Mouse (Mus musculus) liver, embryonic 12.5 days (tissue): ENCODE measurements around the gene Htr3a. TPM values are rescaled to one million over a fixed set of nuclear protein-coding genes. Genes with fewer than 3 reads are reported as not detected.

Source experiments
- ATAC-seq: fragments of 200-750 bp; cut with Nextera tagmentation; 2 replicates; pipeline ENCODE4 v1.8.0; 2017; ENCODE audit warnings: moderate number of reproducible peaks, mild to moderate bottlenecking, moderate library complexity
- H3K27ac ChIP-seq: fragments of 300-500 bp; sonication (generic); 2 replicates; pipeline ENCODE4 v1.5.1; 2016; ENCODE audit warnings: mild to moderate bottlenecking
- H3K27me3 ChIP-seq: fragments of 300-500 bp; sonication (generic); replicated peaks from 2 replicates; pipeline ENCODE4 v1.6.1; 2016; ENCODE audit warnings: mild to moderate bottlenecking, moderate library complexity
- H3K36me3 ChIP-seq: fragments of 300-500 bp; sonication (generic); 2 replicates; pipeline ENCODE4 v1.6.1; 2016; ENCODE audit warnings: mild to moderate bottlenecking, moderate library complexity
- H3K4me1 ChIP-seq: fragments of 300-500 bp; sonication (generic); 2 replicates; pipeline ENCODE4 v1.6.1; 2016
- H3K4me2 ChIP-seq: fragments of 300-500 bp; sonication (generic); 2 replicates; pipeline ENCODE4 v1.6.1; 2016; ENCODE audit warnings: mild to moderate bottlenecking, moderate library complexity
- H3K4me3 ChIP-seq: fragments of 300-500 bp; sonication (generic); 2 replicates; pipeline ENCODE4 v1.5.1; 2016; ENCODE audit warnings: mild to moderate bottlenecking, moderate library complexity
- H3K9ac ChIP-seq: fragments of 300-500 bp; sonication (generic); 2 replicates; pipeline ENCODE4 v1.6.1; 2016; ENCODE audit warnings: mild to moderate bottlenecking, moderate library complexity
- H3K9me3 ChIP-seq: fragments of 300-500 bp; sonication (generic); replicated peaks from 2 replicates; pipeline ENCODE4 v1.6.1; 2016; ENCODE audit warnings: mild to moderate bottlenecking, moderate library complexity
- WGBS: fragments of 180-500 bp; shearing (Covaris S2); methylation state at CpG from one replicate; pipeline ENCODE4 v1.1.7; 2016; ENCODE audit not compliant: insufficient replicate concordance; 5-methylcytosine and 5-hydroxymethylcytosine counted together
- polyA plus RNA-seq: library from polyadenylated mRNA; unstranded; fragments of >200 nt; fragmentation: Nextera tagmentation; extraction: Ambion mirVana; gene quantifications from 2 replicates; pipeline ENCODE4 v1.2.1, GENCODE M21; 2016

Htr3a gene
- polyA plus RNA-seq, 1 experiment from 2014 or later, result not detected

DNA sequence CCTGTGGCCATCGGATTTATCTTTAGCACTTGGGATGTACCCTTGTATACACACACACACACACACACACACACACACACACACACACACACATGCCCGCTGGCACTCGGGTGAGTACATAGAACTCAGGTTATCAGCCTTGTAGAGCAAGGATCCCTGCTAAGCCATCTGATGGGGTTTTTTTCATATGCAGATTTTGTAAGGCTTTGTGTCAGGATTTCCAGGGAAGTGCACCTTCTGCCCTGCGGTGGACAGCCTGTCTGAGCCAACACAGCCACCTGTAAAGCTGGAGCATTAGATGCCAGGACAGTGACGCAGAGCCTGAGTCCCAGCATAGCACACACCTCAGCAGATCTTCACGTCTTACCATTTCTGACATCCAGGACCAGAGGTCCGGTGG is 21.8 kb downstream of the Htr3a start:
- peaks cover 15% of the 10 kb centered on the region; the same call in 1 of the 2 replicates for H3K27me3 ChIP-seq
- no peak overlapping the region for H3K4me2 ChIP-seq
- no peaks in the 10 kb centered on the region for H3K36me3 ChIP-seq
- WGBS, result 70% methylated on average over 7 of the region's 7 CpGs
- no peaks in the 10 kb centered on the region for H3K4me1 ChIP-seq
- H3K27ac ChIP-seq, result no peak overlapping the region
- no peak overlapping the region for H3K4me3 ChIP-seq
- no peak for ATAC-seq
- H3K9ac ChIP-seq, result no peak overlapping the region
- H3K9me3 ChIP-seq, result no peaks in the 10 kb centered on the region

DNA sequence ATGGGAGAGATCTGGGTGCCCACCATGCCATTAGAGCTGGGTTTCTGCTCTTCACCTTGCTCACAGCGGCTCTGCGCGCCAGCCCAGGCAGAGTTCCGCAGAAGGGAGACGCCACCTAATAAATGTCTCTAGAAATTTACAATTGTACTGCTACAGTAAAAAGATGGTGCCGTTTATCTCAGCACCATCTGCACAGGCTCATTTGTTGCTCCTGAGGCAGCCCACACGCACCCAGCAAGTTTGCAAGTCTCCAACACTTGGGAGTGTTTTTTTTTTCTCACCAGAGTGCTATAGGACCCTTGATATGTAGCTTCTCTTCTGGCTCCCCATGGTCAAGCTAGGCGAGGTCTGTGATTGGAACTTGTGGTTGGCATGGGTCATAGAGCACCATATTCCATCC is 38.0 kb downstream of the Htr3a start:
- H3K27ac ChIP-seq, result no peak overlapping the region
- H3K27me3 ChIP-seq, result peaks cover 15% of the 10 kb centered on the region; the same call in 1 of the 2 replicates
- H3K36me3 ChIP-seq, result no peaks in the 10 kb centered on the region
- H3K4me3 ChIP-seq, result no peak overlapping the region
- no peak overlapping the region for H3K9ac ChIP-seq
- no peak for ATAC-seq
- no peaks in the 10 kb centered on the region for H3K4me1 ChIP-seq
- no peak overlapping the region for H3K4me2 ChIP-seq
- no peaks in the 10 kb centered on the region for H3K9me3 ChIP-seq
- 72% methylated on average over 8 of the region's 8 CpGs for WGBS

GRCm38 (mm10) chr9:48866523-48867121 is 44.3 kb downstream of the Htr3a start:
- H3K4me2 ChIP-seq, result no peak overlapping the region
- no peaks in the 10 kb centered on the region for H3K9me3 ChIP-seq
- ATAC-seq, result no peak
- H3K36me3 ChIP-seq, result no peaks in the 10 kb centered on the region
- peaks cover 66% of the 10 kb centered on the region for H3K27me3 ChIP-seq
- no peaks in the 10 kb centered on the region for H3K4me1 ChIP-seq
- H3K4me3 ChIP-seq, result no peak overlapping the region
- 69% methylated on average over 12 of the region's 12 CpGs for WGBS
- no peak overlapping the region for H3K9ac ChIP-seq
- H3K27ac ChIP-seq, result no peak overlapping the region

- Histone ChIP-seq H3K4me3 (no peak overlapping the region), H3K4me1 (no peaks in the 10 kb centered on the region), H3K27me3 (peaks cover 64% of the 10 kb centered on the region), H3K27ac (no peak overlapping the region), H3K36me3 (no peaks in the 10 kb centered on the region), H3K4me2 (no peak overlapping the region), H3K9me3 (no peaks in the 10 kb centered on the region), H3K9ac (no peak overlapping the region)
- ATAC-seq, result no peak
- WGBS, result 50% methylated on average over 9 of the region's 9 CpGs
These were observed 45.7 kb downstream of the Htr3a start for GRCm38 (mm10) chr9:48865235-48865634.

GRCm38 (mm10) chr9:48861481-48861880 is 49.4 kb downstream of the Htr3a start:
- Histone ChIP-seq H3K4me3 (no peak overlapping the region), H3K36me3 (no peaks in the 10 kb centered on the region), H3K27me3 (peaks cover 52% of the 10 kb centered on the region), H3K27ac (no peak overlapping the region), H3K9me3 (no peaks in the 10 kb centered on the region), H3K9ac (no peak overlapping the region), H3K4me1 (no peaks in the 10 kb centered on the region), H3K4me2 (no peak overlapping the region)
- no peak for ATAC-seq
- 75% methylated on average over 10 of the region's 10 CpGs for WGBS

DNA sequence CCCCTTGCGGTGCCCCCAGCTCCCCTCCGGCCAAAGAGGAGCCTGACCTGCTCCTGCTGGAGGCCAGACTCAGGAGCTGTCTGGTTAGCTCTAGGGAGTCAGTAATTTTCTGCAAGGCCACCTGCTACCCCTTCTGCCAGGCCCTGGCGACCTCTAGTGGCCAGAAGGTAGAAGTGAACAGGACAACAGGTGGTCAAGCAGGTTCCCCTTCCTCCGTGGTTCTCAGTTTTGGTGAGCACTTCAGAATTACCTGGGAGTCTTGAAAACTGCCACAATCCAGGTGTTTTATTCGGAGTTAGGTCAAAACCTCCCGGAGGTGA is 50.4 kb downstream of the Htr3a start:
- 6% methylated on average over 6 of the region's 6 CpGs for WGBS
- peak; percentile 51; the same call in 1 of the 2 replicates for ATAC-seq
- Histone ChIP-seq H3K9me3 (no peaks in the 10 kb centered on the region), H3K9ac (no peak overlapping the region), H3K4me3 (no peak overlapping the region), H3K4me1 (no peaks in the 10 kb centered on the region), H3K36me3 (no peaks in the 10 kb centered on the region), H3K27me3 (peaks cover 44% of the 10 kb centered on the region), H3K4me2 (no peak overlapping the region), H3K27ac (no peak overlapping the region)

DNA sequence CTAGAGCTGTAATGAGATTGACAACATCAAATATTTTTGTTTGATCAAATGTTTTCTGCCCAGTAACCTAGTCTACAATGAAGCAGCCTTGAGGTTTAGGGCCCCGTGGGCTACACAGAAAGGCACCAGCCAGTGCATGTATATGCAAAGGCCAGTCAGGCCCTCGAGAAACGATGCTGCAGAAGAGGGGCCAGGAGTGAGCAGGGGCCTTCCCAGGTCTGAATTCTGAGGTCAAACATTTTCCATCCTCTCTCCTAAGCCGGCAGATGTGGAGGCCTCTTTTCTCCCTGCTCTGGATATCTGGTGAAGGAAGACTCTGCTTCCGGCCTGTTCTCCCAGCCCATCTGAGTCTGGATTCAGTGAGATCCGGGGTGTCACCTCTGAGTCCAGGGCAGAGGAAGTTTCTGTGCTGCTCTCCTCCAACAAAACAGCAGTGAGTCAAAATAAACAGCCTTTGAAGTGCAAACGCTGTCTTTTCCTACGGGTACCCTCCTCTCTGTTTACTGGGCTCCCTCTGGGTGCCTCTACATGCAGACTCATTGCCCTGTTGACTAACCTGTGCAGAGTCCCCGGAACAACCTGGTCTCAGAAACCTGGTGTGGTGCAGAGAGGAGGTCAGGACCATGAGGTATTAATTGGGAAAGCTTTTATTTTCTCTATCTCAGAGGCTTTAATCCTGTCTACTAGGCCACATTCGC is 50.9 kb downstream of the Htr3a start:
- Histone ChIP-seq H3K4me2 (no peak overlapping the region), H3K27me3 (peaks cover 42% of the 10 kb centered on the region), H3K27ac (no peak overlapping the region), H3K9me3 (no peaks in the 10 kb centered on the region), H3K4me3 (no peak overlapping the region), H3K36me3 (no peaks in the 10 kb centered on the region), H3K9ac (no peak overlapping the region), H3K4me1 (no peaks in the 10 kb centered on the region)
- no peak for ATAC-seq
- 43% methylated on average over 10 of the region's 10 CpGs for WGBS

- Histone ChIP-seq H3K4me1 (no peaks in the 10 kb centered on the region), H3K9ac (no peak overlapping the region), H3K4me3 (no peak overlapping the region), H3K9me3 (no peaks in the 10 kb centered on the region), H3K36me3 (no peaks in the 10 kb centered on the region), H3K27ac (no peak overlapping the region), H3K27me3 (peaks cover 30% of the 10 kb centered on the region), H3K4me2 (no peak overlapping the region)
- ATAC-seq, result no peak
- WGBS, result 64% methylated on average over 7 of the region's 7 CpGs
These were observed 53.0 kb downstream of the Htr3a start for GRCm38 (mm10) chr9:48857944-48858343.

- WGBS, result 60% methylated on average over 4 of the region's 4 CpGs
These were observed 54.7 kb downstream of the Htr3a start for GRCm38 (mm10) chr9:48856240-48856639.

GRCm38 (mm10) chr9:48849531-48849930 is 61.4 kb downstream of the Htr3a start:
- H3K4me2 ChIP-seq, result no peak overlapping the region
- peaks cover 5% of the 10 kb centered on the region; the same call in 1 of the 2 replicates for H3K27me3 ChIP-seq
- H3K9me3 ChIP-seq, result no peaks in the 10 kb centered on the region
- H3K27ac ChIP-seq, result no peak overlapping the region
- no peak overlapping the region for H3K4me3 ChIP-seq
- WGBS, result 71% methylated on average over 5 of the region's 5 CpGs
- ATAC-seq, result no peak
- H3K9ac ChIP-seq, result no peak overlapping the region
- H3K36me3 ChIP-seq, result no peaks in the 10 kb centered on the region
- no peaks in the 10 kb centered on the region for H3K4me1 ChIP-seq

More at GRCm38 (mm10) chr9:48856240-48856639, 54.7 kb downstream of the Htr3a start:
- Histone ChIP-seq H3K9me3 (no peaks in the 10 kb centered on the region), H3K4me2 (no peak overlapping the region), H3K36me3 (no peaks in the 10 kb centered on the region), H3K9ac (no peak overlapping the region), H3K27me3 (peaks cover 15% of the 10 kb centered on the region), H3K4me3 (no peak overlapping the region), H3K4me1 (no peaks in the 10 kb centered on the region), H3K27ac (no peak overlapping the region)
- no peak for ATAC-seq
